22 mouse cellular contexts compared by ENCODE assay signal in the genomic region with DNA sequence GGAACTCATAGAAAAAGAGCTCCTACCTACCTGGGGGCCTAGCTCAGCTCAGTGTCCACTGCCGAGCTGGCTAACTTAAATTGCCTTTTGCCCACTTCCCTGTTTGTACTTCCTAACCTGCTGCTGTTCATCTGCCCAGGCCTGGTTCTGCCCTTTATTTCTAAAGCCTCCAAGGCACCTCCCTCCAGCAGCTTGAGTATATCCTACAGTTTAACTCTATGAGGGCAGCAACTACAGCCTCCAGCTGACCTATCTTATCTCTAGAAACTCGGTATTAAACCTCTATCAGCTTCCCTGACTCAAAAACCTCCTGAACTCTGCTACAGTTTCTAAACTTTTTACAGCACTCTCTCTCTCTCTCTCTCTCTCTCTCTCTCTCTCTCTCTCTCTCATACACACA.
DNase-seq lines count a peak whose midpoint lies in the region; ATAC-seq and TF ChIP-seq lines count a peak whose summit lies in the region.
"Had no signal": no experiment of that assay in that cellular context is flagged by ENCODE, and none has a peak within 500 bp of the region (broad histone marks: within the 10 kb centered on the region; RNA-seq: fewer than 3 reads in every experiment).

No protein-coding gene starts in this region.

- no peak for TF ChIP-seq POLR2A in small intestine, adult 2 months (IDR thresholded peaks at IDR 0.05; ENCODE audit: low read depth, low read length)
- TF ChIP-seq POLR2A in kidney, adult 2 months (IDR thresholded peaks at IDR 0.05; ENCODE audit: low read depth, low read length) = no peak

- no peaks in the 10 kb centered on the region for H3K27me3 ChIP-seq in lung, embryonic 15.5 days
- H3K27me3 ChIP-seq in intestine, embryonic 16.5 days (replicated peaks; ENCODE audit: control insufficient read depth, insufficient read depth, low read length) = no peaks in the 10 kb centered on the region
- H3K27me3 ChIP-seq in small intestine, adult 2 months (ENCODE audit: control insufficient read depth, insufficient read depth, low read length) = no peaks in the 10 kb centered on the region
- H3K27me3 ChIP-seq in kidney, adult 2 months (replicated peaks; ENCODE audit: control insufficient read depth, insufficient read depth, low read length) = no peaks in the 10 kb centered on the region
- H3K27me3 ChIP-seq: forebrain, embryonic 13.5 days; hindbrain, embryonic 12.5 days; Patski had no signal

- 31% methylated on average over 2 of the region's 2 CpGs for WGBS in lung, embryonic 15.5 days
- 54% methylated on average over 2 of the region's 2 CpGs for WGBS in intestine, embryonic 16.5 days
- WGBS in small intestine, adult 2 months = 19% methylated on average over 2 of the region's 2 CpGs
- WGBS in kidney, adult 2 months = 71% methylated on average over 2 of the region's 2 CpGs

- no peak overlapping the region for H3K4me3 ChIP-seq in lung, embryonic 15.5 days
- no peak overlapping the region for H3K4me3 ChIP-seq in intestine, embryonic 16.5 days (ENCODE audit: low read length)
- H3K4me3 ChIP-seq in small intestine, adult 2 months (ENCODE audit: low read depth, low read length) = no peak overlapping the region
- H3K4me3 ChIP-seq in kidney, adult 2 months (ENCODE audit: insufficient read depth, low read depth, low read length) = no peak overlapping the region
- H3K4me3 ChIP-seq: forebrain, embryonic 13.5 days; gastrocnemius, adult 2 months; heart, embryonic 10.5 days; hindbrain, embryonic 12.5 days had no signal

- TF ChIP-seq CTCF in small intestine, adult 2 months (IDR thresholded peaks at IDR 0.05; ENCODE audit: extremely low read depth, insufficient read length, insufficient replicate concordance, low read depth, low read length) = no peak
- TF ChIP-seq CTCF in kidney, adult 2 months (conservative IDR thresholded peaks at IDR 0.05; ENCODE audit: insufficient read depth, insufficient read length, low read depth, low read length) = no peak

- H3K9ac ChIP-seq in lung, embryonic 15.5 days = no peak overlapping the region
- H3K9ac ChIP-seq in intestine, embryonic 16.5 days (ENCODE audit: low read depth, low read length) = no peak overlapping the region
- H3K9ac ChIP-seq: forebrain, embryonic 13.5 days; forebrain, postnatal 0 days; hindbrain, embryonic 12.5 days had no signal

- DNase-seq in lung, postnatal 14 days = no peak
- DNase-seq in kidney, adult 2 months = no peak
- DNase-seq: adrenal gland, postnatal 14 days; cerebellum, adult 11-12 months; cerebellum, adult 9-10 months; cerebellum, postnatal 25 days; forebrain, postnatal 0 days; gastrocnemius, adult 2 months; gastrocnemius, postnatal 25 days; heart, postnatal 10 days; heart, postnatal 4 days had no signal

- H3K36me3 ChIP-seq in lung, embryonic 15.5 days = no peaks in the 10 kb centered on the region
- no peaks in the 10 kb centered on the region for H3K36me3 ChIP-seq in intestine, embryonic 16.5 days (ENCODE audit: control insufficient read depth, insufficient read depth, low read length)
- H3K36me3 ChIP-seq in small intestine, adult 2 months (ENCODE audit: control insufficient read depth, insufficient read depth, low read length) = no peaks in the 10 kb centered on the region
- H3K36me3 ChIP-seq in kidney, adult 2 months (ENCODE audit: control insufficient read depth, insufficient read depth, low read length) = no peaks in the 10 kb centered on the region
- H3K36me3 ChIP-seq: G1E; heart, embryonic 10.5 days; hindbrain, embryonic 12.5 days had no signal

- ATAC-seq in lung, embryonic 15.5 days (ENCODE audit: borderline replicate concordance, extremely low read depth, low FRiP score, low TSS enrichment) = no peak
- peak; percentile 77 for ATAC-seq in intestine, embryonic 16.5 days
- ATAC-seq in CD4-positive, CD25-positive, alpha-beta regulatory T cell, adult 4 months = no peak
- ATAC-seq: activated CD4-positive, CD25-positive, alpha-beta regulatory T cell, adult 4 months; forebrain, embryonic 13.5 days; forebrain, postnatal 0 days; hindbrain, embryonic 16.5 days; Patski had no signal

- H3K4me2 ChIP-seq in lung, embryonic 15.5 days = no peak overlapping the region
- H3K4me2 ChIP-seq in intestine, embryonic 16.5 days (ENCODE audit: low read depth, low read length) = no peak overlapping the region
- H3K4me2 ChIP-seq: forebrain, embryonic 13.5 days; hindbrain, embryonic 12.5 days had no signal

- H3K27ac ChIP-seq in lung, embryonic 15.5 days = peak overlapping the region; percentile 68
- peak overlapping the region; percentile 59; the same call in 1 of the 2 replicates for H3K27ac ChIP-seq in intestine, embryonic 16.5 days (ENCODE audit: low read length)
- H3K27ac ChIP-seq in small intestine, adult 2 months (ENCODE audit: insufficient read depth, low read depth, low read length) = peak overlapping the region; percentile 23; the same call in 1 of the 2 replicates
- no peak overlapping the region for H3K27ac ChIP-seq in kidney, adult 2 months (ENCODE audit: insufficient read depth, low read depth, low read length)
- H3K27ac ChIP-seq: forebrain, embryonic 13.5 days; gastrocnemius, adult 2 months; heart, embryonic 10.5 days; hindbrain, embryonic 12.5 days had no signal

- H3K9me3 ChIP-seq in lung, embryonic 15.5 days = peaks cover 3% of the 10 kb centered on the region; the same call in 1 of the 2 replicates
- H3K9me3 ChIP-seq in intestine, embryonic 16.5 days (ENCODE audit: control insufficient read depth, low read length) = 0 out of 2 replicates have a peak, but pooled peaks cover 3% of the 10 kb centered on the region
- H3K9me3 ChIP-seq: heart, embryonic 10.5 days; hindbrain, embryonic 12.5 days had no signal

- H3K4me1 ChIP-seq in lung, embryonic 15.5 days = peaks cover 15% of the 10 kb centered on the region
- peaks cover 3% of the 10 kb centered on the region; the same call in 1 of the 2 replicates for H3K4me1 ChIP-seq in intestine, embryonic 16.5 days (ENCODE audit: control insufficient read depth, insufficient read depth, low read length)
- peaks cover 10% of the 10 kb centered on the region; the same call in 1 of the 2 replicates for H3K4me1 ChIP-seq in small intestine, adult 2 months (ENCODE audit: control insufficient read depth, insufficient read depth, insufficient read length, low read length)
- H3K4me1 ChIP-seq in kidney, adult 2 months (ENCODE audit: control insufficient read depth, insufficient read depth, low read length) = no peaks in the 10 kb centered on the region
- H3K4me1 ChIP-seq: forebrain, embryonic 13.5 days had no signal
